Mouse (Mus musculus): ENCODE measurements around the gene Nr1h2. TPM values are rescaled to one million over a fixed set of nuclear protein-coding genes. Genes with fewer than 3 reads are reported as not detected.

The Nr1h2 gene
- total and polyA plus RNA-seq, 3 experiments = 13.9 to 50.0 (median 43.8) TPM

- DNase-seq (ENCODE audit: extremely low read depth) = peak; percentile 97
- H3K79me2 ChIP-seq (replicated peaks; ENCODE audit: control insufficient read depth, extremely low read depth, insufficient read depth, poor library complexity, severe bottlenecking) = 0 out of 2 replicates have a peak, but pooled peaks cover 2% of the 10 kb centered on the region
- no peaks in the 10 kb centered on the region for H3K9me3 ChIP-seq (replicated peaks; ENCODE audit: low read length)
- peaks cover 10% of the 10 kb centered on the region for H3K27me3 ChIP-seq (replicated peaks)
- H3K36me3 ChIP-seq (replicated peaks in 1 of 2; ENCODE audit: control insufficient read depth in 1 of 2, insufficient read depth in 1 of 2, low read length in 1 of 2) = peaks cover 7 to 44% of the 10 kb centered on the region in 2 experiments
- dilution Hi-C loops (cut with MboI; ENCODE audit: extremely low pct_ligation_motif_present, extremely low pct_unique_long_range_greater_than_20kb, low sequenced_read_pairs) (no loop called here), in situ Hi-C loops (cut with MboI; ENCODE audit: low pct_ligation_motif_present, low pct_unique_long_range_greater_than_20kb, low sequenced_read_pairs) (no loop called here)
- TF ChIP-seq MXI1 (IDR thresholded peaks at IDR 0.05; ENCODE audit: low read depth, low read length) (peak; percentile 40; the same call in 1 of the 2 replicates), POLR2AphosphoS2 (IDR thresholded peaks at IDR 0.05; ENCODE audit: low read depth, low read length) (no peak), SIN3A (IDR thresholded peaks at IDR 0.05; ENCODE audit: low read length) (no peak), GABPA (IDR thresholded peaks at IDR 0.05; ENCODE audit: insufficient replicate concordance, low read depth, low read length) (no peak), USF2 (conservative IDR thresholded peaks at IDR 0.05; ENCODE audit: low read depth, low read length) (no peak), UBTF (IDR thresholded peaks at IDR 0.05; ENCODE audit: low read depth, low read length) (peak; percentile 71; the same call in 1 of the 2 replicates), CTCF (conservative IDR thresholded peaks at IDR 0.05 in 1 of 2, IDR thresholded peaks at IDR 0.05 in 1 of 2; ENCODE audit: low read depth in 2 of 2, low read length in 2 of 2) (no peak), CHD2 (IDR thresholded peaks at IDR 0.05; ENCODE audit: low read length) (peak; percentile 82), HCFC1 (IDR thresholded peaks at IDR 0.05; ENCODE audit: low read depth, low read length) (no peak), USF1 (IDR thresholded peaks at IDR 0.05; ENCODE audit: low read depth, low read length) (no peak), MYC (IDR thresholded peaks at IDR 0.05; ENCODE audit: low read depth, low read length) (no peak), NRF1 (IDR thresholded peaks at IDR 0.05; ENCODE audit: low read depth, low read length) (0 out of 2 replicates have a peak, but pooled peaks have one; percentile 17), JUND (conservative IDR thresholded peaks at IDR 0.05; ENCODE audit: low read depth, low read length) (no peak), ELF1 (IDR thresholded peaks at IDR 0.05; ENCODE audit: low read depth, low read length) (no peak), PAX5 (IDR thresholded peaks at IDR 0.05; ENCODE audit: low read length) (no peak), ZMIZ1 (IDR thresholded peaks at IDR 0.05; ENCODE audit: low read depth, low read length) (peak; percentile 46; the same call in 1 of the 2 replicates), MAZ (IDR thresholded peaks at IDR 0.05; ENCODE audit: low read depth, low read length) (no peak; the same call in 1 of the 2 replicates), BHLHE40 (IDR thresholded peaks at IDR 0.05; ENCODE audit: low read depth, low read length) (no peak), SMC3 (IDR thresholded peaks at IDR 0.05; ENCODE audit: low read depth, low read length) (no peak), RAD21 (IDR thresholded peaks at IDR 0.05; ENCODE audit: low read depth, low read length) (no peak), ZKSCAN1 (IDR thresholded peaks at IDR 0.05; ENCODE audit: borderline replicate concordance, low read depth, low read length) (no peak), ZNF384 (IDR thresholded peaks at IDR 0.05; ENCODE audit: low read depth, low read length) (no peak), MAFK (IDR thresholded peaks at IDR 0.05; ENCODE audit: insufficient replicate concordance, low read length) (peak; percentile 88; the same call in 1 of the 2 replicates), RCOR1 (conservative IDR thresholded peaks at IDR 0.05; ENCODE audit: low read depth, low read length) (no peak), MEF2A (IDR thresholded peaks at IDR 0.05; ENCODE audit: borderline replicate concordance, low read depth, low read length) (no peak), KAT2A (IDR thresholded peaks at IDR 0.05; ENCODE audit: insufficient replicate concordance, low read length) (no peak), POLR2A (IDR thresholded peaks at IDR 0.05; ENCODE audit: low read depth, low read length) (peak; percentile 80), EP300 (IDR thresholded peaks at IDR 0.05; ENCODE audit: low read length) (no peak), NELFE (IDR thresholded peaks at IDR 0.05; ENCODE audit: low read depth, low read length) (0 out of 2 replicates have a peak, but pooled peaks have one; percentile 49), JUN (IDR thresholded peaks at IDR 0.05; ENCODE audit: insufficient read depth, low read depth, low read length) (no peak), ZC3H11A (IDR thresholded peaks at IDR 0.05; ENCODE audit: low read depth, low read length) (no peak), IRF4 (IDR thresholded peaks at IDR 0.05; ENCODE audit: low read depth, low read length) (no peak), ETS1 (conservative IDR thresholded peaks at IDR 0.05; ENCODE audit: low read depth, low read length) (no peak), TCF12 (IDR thresholded peaks at IDR 0.05; ENCODE audit: low read depth, low read length) (peak; percentile 54; the same call in 1 of the 2 replicates), CHD1 (IDR thresholded peaks at IDR 0.05; ENCODE audit: low read depth, low read length) (no peak), MAX (IDR thresholded peaks at IDR 0.05; ENCODE audit: low read length) (peak; percentile 30; the same call in 1 of the 2 replicates), E2F4 (IDR thresholded peaks at IDR 0.05; ENCODE audit: insufficient replicate concordance, low read depth, low read length) (no peak), TBP (conservative IDR thresholded peaks at IDR 0.05; ENCODE audit: low read depth, low read length) (no peak)
- peak within 1 kb of the TSS; percentile 76 for H3K4me2 ChIP-seq (ENCODE audit: insufficient read depth, low read depth, poor library complexity, severe bottlenecking)
- H3K9ac ChIP-seq (ENCODE audit: insufficient read depth, low read depth) = peak within 1 kb of the TSS; percentile 42
- peak within 1 kb of the TSS; percentile 38 to 82 (median 58) for H3K4me3 ChIP-seq (replicated peaks in 1 of 3; ENCODE audit: low read depth in 2 of 3, low read length in 2 of 3, poor library complexity in 1 of 3)
- H3K27ac ChIP-seq (ENCODE audit: insufficient read depth, low read depth) = no peak within 1 kb of the TSS
- H3K4me1 ChIP-seq (ENCODE audit: control insufficient read depth in 1 of 2, insufficient read depth in 2 of 2) = peaks cover 13 to 39% of the 10 kb centered on the region in 2 experiments
These were observed 36.9 kb upstream of the Nr1h2 start, which contains the start of gene Kcnc3 for GRCm38 (mm10) chr7:44590402-44591347. Gene Kcnc3, plus strand, starts transcription at chr7:44590664.

All from CH12.LX (cell line).